Mouse (Mus musculus) cerebellum, adult 2 months (tissue): ENCODE results near the gene Trim27.

Experiments used
- CTCF ChIP-seq: fragments of 200-500 bp; IDR thresholded peaks from 2 replicates; pipeline ENCODE4 v1.5.1; 2011; ENCODE audit warnings: low read depth, mild to moderate bottlenecking, control low read depth, low read length, moderate library complexity, borderline replicate concordance; ENCODE audit not compliant: insufficient read depth
- POLR2A ChIP-seq: fragments of 200-500 bp; IDR thresholded peaks from 2 replicates; pipeline ENCODE4 v1.6.1; 2011; ENCODE audit warnings: low read length, control low read depth, borderline replicate concordance; ENCODE audit not compliant: insufficient read depth

DNA sequence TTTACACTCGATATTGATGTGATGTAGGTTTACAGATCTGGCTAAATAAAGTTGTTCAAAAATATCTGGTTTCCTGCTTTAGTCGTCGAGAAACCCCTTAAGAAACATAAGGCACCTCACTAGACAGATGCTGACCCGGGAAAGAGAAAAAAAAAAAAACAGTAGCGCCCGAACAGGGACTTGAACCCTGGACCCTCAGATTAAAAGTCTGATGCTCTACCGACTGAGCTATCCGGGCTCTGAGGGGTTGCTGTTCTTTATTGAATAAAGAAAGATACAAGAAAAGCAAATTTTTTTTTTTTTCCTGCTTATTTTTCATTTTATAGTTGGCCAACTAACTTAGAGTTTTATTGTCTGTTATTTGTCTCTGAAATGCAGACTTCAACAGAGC is 11.3 kb upstream of the Trim27 start:
- no peak for TF ChIP-seq POLR2A
- no peak for TF ChIP-seq CTCF
